Mouse (Mus musculus) midbrain, embryonic 15.5 days (tissue): Measurements from ENCODE around the gene Psapl1. TPM values are rescaled to one million over a fixed set of nuclear protein-coding genes. Genes with fewer than 3 reads are reported as not detected.
A peak's percentile ranks its signal among the peaks of the same experiment; 100 is the strongest.
"Not testable (repeated sequence)": the region's sequence is repeated elsewhere in the genome, so short reads cannot be mapped to it uniquely, and the experiment has no call there.

Source experiments
- ATAC-seq: fragments of 200-750 bp; cut with Nextera tagmentation; replicated peaks from 2 replicates; pipeline ENCODE4 v1.8.0; 2017; ENCODE audit warnings: moderate TSS enrichment
- H3K27ac ChIP-seq: fragments of 300-500 bp; sonication (generic); 2 replicates; pipeline ENCODE4 v1.5.1; 2015; ENCODE audit warnings: mild to moderate bottlenecking, inconsistent platforms
- H3K27me3 ChIP-seq: fragments of 300-500 bp; sonication (generic); replicated peaks from 2 replicates; pipeline ENCODE4 v1.6.1; 2015; ENCODE audit warnings: inconsistent platforms
- H3K36me3 ChIP-seq: fragments of 300-500 bp; sonication (generic); replicated peaks from 2 replicates; pipeline ENCODE4 v1.6.1; 2015; ENCODE audit warnings: inconsistent platforms
- H3K4me1 ChIP-seq: fragments of 300-500 bp; sonication (generic); 2 replicates; pipeline ENCODE4 v1.6.1; 2015; ENCODE audit warnings: inconsistent platforms
- H3K4me2 ChIP-seq: fragments of 300-500 bp; sonication (generic); 2 replicates; pipeline ENCODE4 v1.6.1; 2015; ENCODE audit warnings: inconsistent platforms, mild to moderate bottlenecking, moderate library complexity
- H3K4me3 ChIP-seq: fragments of 300-500 bp; sonication (generic); 2 replicates; pipeline ENCODE4 v1.5.1; 2015; ENCODE audit warnings: mild to moderate bottlenecking, inconsistent platforms
- H3K9ac ChIP-seq: fragments of 300-500 bp; sonication (generic); 2 replicates; pipeline ENCODE4 v1.6.1; 2015; ENCODE audit warnings: mild to moderate bottlenecking, inconsistent platforms
- H3K9me3 ChIP-seq: fragments of 300-500 bp; sonication (generic); 2 replicates; pipeline ENCODE4 v1.6.1; 2016; ENCODE audit warnings: inconsistent platforms
- whole genome bisulfite sequencing: fragments of 180-500 bp; shearing (Covaris S2); methylation state at CpG from one replicate; pipeline ENCODE4 v1.1.7; 2015; ENCODE audit warnings: mixed read lengths; 5-methylcytosine and 5-hydroxymethylcytosine counted together
- polyA plus RNA-seq: library from polyadenylated mRNA; unstranded; fragments of >200 nt; fragmentation: Nextera tagmentation; extraction: Ambion mirVana; gene quantifications from 2 replicates; pipeline ENCODE4 v1.2.1, GENCODE M21; 2015

Gene Psapl1
- polyA plus RNA-seq, 1 experiment from 2014 or later, result 0.23 TPM

DNA sequence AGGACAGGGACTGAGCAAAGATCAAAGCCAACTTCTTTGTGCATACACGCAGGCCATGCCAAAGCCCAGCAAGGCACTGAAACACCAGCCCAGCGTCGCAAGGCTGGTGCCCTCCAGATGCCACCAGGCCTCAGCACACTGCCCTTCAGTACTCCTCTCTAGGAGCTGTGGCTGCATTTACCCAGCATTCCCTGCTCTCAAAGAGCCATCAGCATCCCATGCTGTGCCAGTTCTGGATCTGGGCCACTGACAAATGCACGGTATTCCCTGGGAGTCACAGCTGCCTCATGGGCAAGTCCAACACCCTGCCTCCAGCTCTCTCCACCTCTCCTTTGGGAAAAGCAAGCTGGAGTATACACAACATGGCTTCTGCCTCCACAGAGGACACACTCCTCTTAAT is 16.3 kb downstream of the Psapl1 start:
- H3K9me3 ChIP-seq, result no peaks in the 10 kb centered on the region
- H3K36me3 ChIP-seq, result no peaks in the 10 kb centered on the region
- peaks cover 12% of the 10 kb centered on the region; the same call in 1 of the 2 replicates for H3K4me1 ChIP-seq
- H3K27ac ChIP-seq, result no peak overlapping the region
- no peak for ATAC-seq
- no peak overlapping the region for H3K4me2 ChIP-seq
- no peaks in the 10 kb centered on the region for H3K27me3 ChIP-seq
- no peak overlapping the region for H3K9ac ChIP-seq
- 70% methylated on average over 4 of the region's 4 CpGs for WGBS
- no peak overlapping the region for H3K4me3 ChIP-seq

GRCm38 (mm10) chr5:36220626-36221025 is 16.8 kb downstream of the Psapl1 start:
- no peak overlapping the region for H3K9ac ChIP-seq
- no peak for ATAC-seq
- no peak overlapping the region for H3K4me2 ChIP-seq
- H3K27ac ChIP-seq, result no peak overlapping the region
- peaks cover 18% of the 10 kb centered on the region for H3K4me1 ChIP-seq
- H3K4me3 ChIP-seq, result no peak overlapping the region
- no peaks in the 10 kb centered on the region for H3K27me3 ChIP-seq
- 42% methylated on average over 6 of the region's 6 CpGs for WGBS
- H3K9me3 ChIP-seq, result no peaks in the 10 kb centered on the region
- H3K36me3 ChIP-seq, result no peaks in the 10 kb centered on the region

DNA sequence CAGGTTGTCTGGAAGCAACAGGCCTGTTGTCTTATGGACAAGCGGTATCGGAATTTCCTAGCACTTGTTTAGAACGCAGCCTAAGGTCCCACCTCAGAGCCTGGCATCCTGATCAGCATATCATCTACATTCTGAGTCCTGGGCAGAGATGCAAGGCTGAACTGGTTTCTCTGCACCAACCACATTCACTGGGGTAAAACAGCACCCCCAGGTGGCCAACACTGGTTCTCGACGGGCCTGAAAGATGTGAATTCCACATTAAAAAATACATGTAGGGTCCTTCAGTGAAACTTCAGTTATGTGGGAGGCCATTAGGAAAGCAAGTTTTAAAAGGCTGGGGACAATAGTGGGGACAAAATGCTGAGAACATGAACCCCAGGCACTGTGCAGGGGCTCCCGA is 20.0 kb downstream of the Psapl1 start:
- Histone ChIP-seq H3K36me3 (no peaks in the 10 kb centered on the region), H3K27me3 (no peaks in the 10 kb centered on the region), H3K4me2 (no peak overlapping the region), H3K27ac (no peak overlapping the region), H3K4me3 (no peak overlapping the region), H3K4me1 (peaks cover 48% of the 10 kb centered on the region), H3K9me3 (no peaks in the 10 kb centered on the region), H3K9ac (no peak overlapping the region)
- 60% methylated on average over 6 of the region's 6 CpGs for WGBS
- no peak for ATAC-seq

GRCm38 (mm10) chr5:36225855-36226254 is 22.0 kb downstream of the Psapl1 start:
- Histone ChIP-seq H3K4me3 (no peak overlapping the region), H3K9ac (no peak overlapping the region), H3K27ac (peak overlapping the region; percentile 19; the same call in 1 of the 2 replicates), H3K27me3 (no peaks in the 10 kb centered on the region), H3K9me3 (no peaks in the 10 kb centered on the region), H3K36me3 (no peaks in the 10 kb centered on the region), H3K4me1 (peaks cover 68% of the 10 kb centered on the region), H3K4me2 (no peak overlapping the region)
- WGBS, result 56% methylated on average over 7 of the region's 7 CpGs
- ATAC-seq, result no peak

- Histone ChIP-seq H3K9ac (no peak overlapping the region), H3K27ac (peak overlapping the region; percentile 19; the same call in 1 of the 2 replicates), H3K4me1 (peaks cover 68% of the 10 kb centered on the region), H3K4me3 (no peak overlapping the region), H3K9me3 (no peaks in the 10 kb centered on the region), H3K4me2 (no peak overlapping the region), H3K27me3 (no peaks in the 10 kb centered on the region), H3K36me3 (no peaks in the 10 kb centered on the region)
- no peak for ATAC-seq
- 73% methylated on average over 11 of the region's 11 CpGs for WGBS
Measured at GRCm38 (mm10) chr5:36226296-36226695, 22.5 kb downstream of the Psapl1 start.

GRCm38 (mm10) chr5:36228405-36229370 is 24.9 kb downstream of the Psapl1 start:
- H3K27me3 ChIP-seq, result no peaks in the 10 kb centered on the region
- no peaks in the 10 kb centered on the region for H3K36me3 ChIP-seq
- no peak overlapping the region for H3K4me2 ChIP-seq
- H3K9ac ChIP-seq, result peak overlapping the region; percentile 3; the same call in 1 of the 2 replicates
- 25% methylated on average over 23 of the region's 23 CpGs for WGBS
- no peaks in the 10 kb centered on the region for H3K9me3 ChIP-seq
- peak overlapping the region; percentile 66 for H3K27ac ChIP-seq
- ATAC-seq, result peak; percentile 44
- no peak overlapping the region for H3K4me3 ChIP-seq
- peaks cover 67% of the 10 kb centered on the region for H3K4me1 ChIP-seq

DNA sequence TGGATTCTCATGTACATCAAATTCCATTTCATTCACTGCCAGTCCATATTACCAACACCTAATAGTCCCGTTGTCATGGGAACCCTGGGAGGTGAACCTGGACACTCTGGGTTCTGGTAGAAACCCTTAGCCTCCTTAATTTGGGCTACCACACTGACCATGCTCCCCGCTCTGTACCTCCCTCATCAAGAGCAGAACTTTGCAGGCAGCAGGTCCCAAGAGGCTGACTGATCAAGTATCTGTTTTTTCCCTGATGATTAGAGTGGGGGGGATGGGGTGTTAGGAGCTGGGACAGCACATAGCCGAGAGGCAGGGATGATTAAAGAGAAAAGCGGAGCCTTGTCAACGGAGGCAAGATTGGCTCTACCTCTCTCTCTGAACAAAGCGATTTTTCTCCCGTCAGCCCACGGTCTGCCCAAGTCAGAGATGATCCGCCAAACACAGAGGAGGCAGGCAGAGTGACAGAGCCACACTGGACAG is 26.5 kb downstream of the Psapl1 start:
- Histone ChIP-seq H3K27me3 (no peaks in the 10 kb centered on the region), H3K27ac (peak overlapping the region; percentile 72), H3K4me2 (peak overlapping the region; percentile 9; the same call in 1 of the 2 replicates), H3K4me3 (no peak overlapping the region), H3K9me3 (no peaks in the 10 kb centered on the region), H3K36me3 (no peaks in the 10 kb centered on the region), H3K9ac (no peak overlapping the region), H3K4me1 (peaks cover 63% of the 10 kb centered on the region)
- WGBS, result 46% methylated on average over 9 of the region's 9 CpGs
- peak; percentile 61 for ATAC-seq

DNA sequence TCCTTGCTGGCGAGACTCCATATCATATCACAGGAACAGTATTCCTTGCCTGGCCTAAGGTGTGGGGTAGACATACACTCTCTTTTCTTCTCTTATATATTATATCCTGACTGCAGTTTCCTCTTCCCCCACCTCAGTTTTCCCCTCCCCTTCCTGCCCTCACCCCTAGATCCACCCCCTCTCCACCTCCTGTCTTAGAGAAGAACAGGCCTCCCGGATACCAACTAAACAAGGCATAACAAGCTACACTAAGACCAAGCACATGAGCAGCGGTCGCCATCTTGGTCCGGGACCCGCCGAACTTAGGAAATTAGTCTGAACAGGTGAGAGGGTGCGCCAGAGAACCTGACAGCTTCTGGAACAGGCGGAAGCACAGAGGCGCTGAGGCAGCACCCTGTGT is 33.7 kb downstream of the Psapl1 start:
- not testable (repeated sequence) for H3K9ac ChIP-seq, H3K9me3 ChIP-seq, H3K36me3 ChIP-seq, H3K4me2 ChIP-seq, H3K27ac ChIP-seq, H3K4me1 ChIP-seq, H3K27me3 ChIP-seq, ATAC-seq, H3K4me3 ChIP-seq
- 96% methylated on average over 8 of the region's 10 CpGs for WGBS

GRCm38 (mm10) chr5:36248022-36248421 is 44.2 kb downstream of the Psapl1 start:
- Histone ChIP-seq H3K27ac (no peak overlapping the region), H3K27me3 (no peaks in the 10 kb centered on the region), H3K4me2 (no peak overlapping the region), H3K4me1 (peaks cover 10% of the 10 kb centered on the region; the same call in 1 of the 2 replicates), H3K9me3 (no peaks in the 10 kb centered on the region), H3K9ac (no peak overlapping the region), H3K36me3 (no peaks in the 10 kb centered on the region), H3K4me3 (no peak overlapping the region)
- ATAC-seq, result no peak
- 90% methylated on average over 3 of the region's 3 CpGs for WGBS

GRCm38 (mm10) chr5:36252746-36253504 is 49.1 kb downstream of the Psapl1 start:
- Histone ChIP-seq H3K27ac (no peak overlapping the region), H3K36me3 (no peaks in the 10 kb centered on the region), H3K4me1 (peaks cover 13% of the 10 kb centered on the region; the same call in 1 of the 2 replicates), H3K4me2 (no peak overlapping the region), H3K9ac (no peak overlapping the region), H3K9me3 (no peaks in the 10 kb centered on the region), H3K4me3 (no peak overlapping the region), H3K27me3 (no peaks in the 10 kb centered on the region)
- 90% methylated on average over 17 of the region's 17 CpGs for WGBS
- no peak for ATAC-seq

DNA sequence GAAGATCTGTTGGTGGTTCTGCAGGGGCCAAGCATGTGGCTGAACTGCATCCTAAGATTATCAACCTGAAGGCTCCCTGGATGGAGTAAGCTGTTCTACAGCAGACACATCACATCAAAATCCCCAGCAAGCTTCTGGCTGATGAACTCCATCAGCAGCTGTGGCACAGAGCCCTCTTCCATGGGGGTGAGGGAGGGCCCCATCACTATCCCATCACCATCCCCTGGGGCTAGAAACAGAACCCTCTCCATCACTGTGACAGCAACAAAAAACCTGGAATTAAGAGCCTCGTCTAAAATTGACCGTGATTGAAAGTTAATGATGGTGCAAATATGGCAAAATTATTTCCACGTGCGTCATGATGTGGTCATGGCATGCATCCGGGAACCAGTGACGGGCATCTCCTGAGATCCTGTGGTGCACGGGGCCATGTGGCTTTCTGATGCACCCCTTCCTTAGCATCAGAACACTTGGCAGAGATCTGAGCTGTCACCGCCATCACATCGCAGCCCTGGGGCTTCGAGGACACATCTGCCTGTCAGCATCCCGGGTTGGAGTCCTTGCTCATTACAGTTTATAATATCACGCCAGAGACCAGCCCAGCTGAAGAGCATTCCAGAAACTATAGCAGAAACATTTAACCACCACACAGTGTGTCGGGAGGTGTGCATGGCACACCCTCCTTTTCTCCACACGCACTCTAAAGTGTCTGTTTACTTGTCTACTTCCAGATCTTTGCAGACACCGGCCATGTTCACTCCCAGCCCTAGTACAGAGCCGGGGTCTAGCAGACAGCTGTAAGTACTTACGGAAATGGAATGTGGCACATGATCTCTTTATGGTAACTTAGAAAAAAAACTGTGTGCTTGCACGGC is 51.1 kb downstream of the Psapl1 start:
- no peak for ATAC-seq
- WGBS, result 69% methylated on average over 18 of the region's 18 CpGs
- H3K9me3 ChIP-seq, result no peaks in the 10 kb centered on the region
- no peak overlapping the region for H3K4me3 ChIP-seq
- no peaks in the 10 kb centered on the region for H3K27me3 ChIP-seq
- no peak overlapping the region for H3K9ac ChIP-seq
- no peak overlapping the region for H3K27ac ChIP-seq
- H3K4me1 ChIP-seq, result peaks cover 30% of the 10 kb centered on the region
- no peaks in the 10 kb centered on the region for H3K36me3 ChIP-seq
- no peak overlapping the region for H3K4me2 ChIP-seq
